In the genomic region with DNA sequence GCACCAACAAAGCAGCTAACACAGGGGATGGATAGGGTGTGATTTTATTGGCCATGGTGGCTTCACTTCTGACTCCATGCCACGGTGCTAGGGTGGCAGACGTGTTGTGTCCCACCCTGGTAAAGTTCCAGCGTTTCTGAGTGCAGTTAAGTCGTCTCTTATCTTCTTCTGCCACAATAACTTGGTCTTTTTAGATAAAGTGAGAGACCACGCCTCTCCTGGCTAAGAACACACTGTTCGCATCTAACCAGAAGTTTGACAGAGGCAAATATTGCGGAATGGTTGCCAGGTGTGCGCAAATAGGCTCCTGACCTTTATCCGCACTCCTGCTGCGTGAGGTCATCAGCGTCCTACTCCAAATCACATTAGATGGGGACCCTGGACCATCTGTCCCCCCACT, we compare ENCODE assay signal across 12 mouse cellular contexts.
DNase-seq lines count a peak whose midpoint lies in the region; ATAC-seq and TF ChIP-seq lines count a peak whose summit lies in the region.
"Had no signal": no experiment of that assay in that cellular context is flagged by ENCODE, and none has a peak within 500 bp of the region (broad histone marks: within the 10 kb centered on the region; RNA-seq: fewer than 3 reads in every experiment).

No protein-coding gene starts in this region.

- H3K4me1 ChIP-seq in lung, adult 2 months (ENCODE audit: control insufficient read depth, insufficient read depth, low read length) = no peaks in the 10 kb centered on the region
- H3K4me1 ChIP-seq in intestine, embryonic 16.5 days (ENCODE audit: control insufficient read depth, insufficient read depth, low read length) = peaks cover 8% of the 10 kb centered on the region
- no peaks in the 10 kb centered on the region for H3K4me1 ChIP-seq in hindbrain, postnatal 0 days (ENCODE audit: insufficient read depth, low read length)

- peak; percentile 78 for ATAC-seq in intestine, embryonic 16.5 days
- ATAC-seq in hindbrain, postnatal 0 days = no peak

- DNase-seq in lung, postnatal 10 days = peak; percentile 8
- DNase-seq in lung, adult 2 months = no peak
- peak; percentile 30 for DNase-seq in lung, postnatal 25 days (ENCODE audit: low spot score)
- no peak for DNase-seq in right cerebral cortex, postnatal 25 days
- no peak for DNase-seq in hindbrain, postnatal 0 days (ENCODE audit: low spot score)
- DNase-seq in neural tube, embryonic 10.5 days (ENCODE audit: extremely low spot score, low spot score) = no peak
- DNase-seq in cerebellum, postnatal 10 days = no peak
- DNase-seq: adrenal gland, adult 2 months; embryo, embryonic 11 days; thymus, adult 18-20 months had no signal

- H3K9ac ChIP-seq in intestine, embryonic 16.5 days (ENCODE audit: low read depth, low read length) = no peak overlapping the region
- no peak overlapping the region for H3K9ac ChIP-seq in hindbrain, postnatal 0 days (replicated peaks; ENCODE audit: low read length)
- H3K9ac ChIP-seq: limb, embryonic 12.5 days had no signal

- no peak overlapping the region for H3K4me2 ChIP-seq in intestine, embryonic 16.5 days (ENCODE audit: low read depth, low read length)
- no peak overlapping the region for H3K4me2 ChIP-seq in hindbrain, postnatal 0 days (ENCODE audit: low read depth, low read length)
- H3K4me2 ChIP-seq: limb, embryonic 12.5 days had no signal

- H3K36me3 ChIP-seq in intestine, embryonic 16.5 days (ENCODE audit: control insufficient read depth, insufficient read depth, low read length) = no peaks in the 10 kb centered on the region
- H3K36me3 ChIP-seq in hindbrain, postnatal 0 days (ENCODE audit: insufficient read depth, low read length) = no peaks in the 10 kb centered on the region
- H3K36me3 ChIP-seq: limb, embryonic 12.5 days had no signal

- H3K27me3 ChIP-seq in intestine, embryonic 16.5 days (replicated peaks; ENCODE audit: control insufficient read depth, insufficient read depth, low read length) = no peaks in the 10 kb centered on the region
- no peaks in the 10 kb centered on the region for H3K27me3 ChIP-seq in hindbrain, postnatal 0 days (ENCODE audit: insufficient read depth, low read length)
- H3K27me3 ChIP-seq: limb, embryonic 12.5 days had no signal

- TF ChIP-seq POLR2A in lung, adult 2 months (IDR thresholded peaks at IDR 0.05; ENCODE audit: borderline replicate concordance, extremely low read depth, low read depth, low read length) = no peak

- no peak overlapping the region for H3K4me3 ChIP-seq in lung, adult 2 months (replicated peaks; ENCODE audit: extremely low read depth, low read depth, low read length)
- H3K4me3 ChIP-seq in intestine, embryonic 16.5 days (ENCODE audit: low read length) = no peak overlapping the region
- H3K4me3 ChIP-seq in hindbrain, postnatal 0 days (ENCODE audit: low read length) = no peak overlapping the region
- H3K4me3 ChIP-seq: limb, embryonic 12.5 days had no signal

- H3K27ac ChIP-seq in intestine, embryonic 16.5 days (ENCODE audit: low read length) = no peak overlapping the region
- no peak overlapping the region for H3K27ac ChIP-seq in hindbrain, postnatal 0 days
- H3K27ac ChIP-seq: limb, embryonic 12.5 days had no signal

- no peaks in the 10 kb centered on the region for H3K9me3 ChIP-seq in intestine, embryonic 16.5 days (ENCODE audit: control insufficient read depth, low read length)
- no peaks in the 10 kb centered on the region for H3K9me3 ChIP-seq in hindbrain, postnatal 0 days (ENCODE audit: low read length)
- H3K9me3 ChIP-seq: limb, embryonic 12.5 days had no signal

- TF ChIP-seq CTCF in lung, adult 2 months (IDR thresholded peaks at IDR 0.05; ENCODE audit: insufficient read depth, low read length) = no peak
- TF ChIP-seq CTCF in hindbrain, postnatal 0 days (IDR thresholded peaks at IDR 0.05; ENCODE audit: low read depth) = no peak

- 64% methylated on average over 11 of the region's 11 CpGs for WGBS in lung, adult 2 months
- 59% methylated on average over 11 of the region's 11 CpGs for WGBS in intestine, embryonic 16.5 days
- 89% methylated on average over 11 of the region's 11 CpGs for WGBS in hindbrain, postnatal 0 days

Comparison
In these comparisons a context has a peak if more than half of its experiments do, and no peak if none do; other contexts are left out.
1. DNase-seq: peak in lung, postnatal 10 days (single experiment) and lung, postnatal 25 days (single experiment); none in lung, adult 2 months (single experiment), right cerebral cortex, postnatal 25 days (single experiment), hindbrain, postnatal 0 days (single experiment), neural tube, embryonic 10.5 days (single experiment) and cerebellum, postnatal 10 days (0 of 2).